Mouse (Mus musculus) midbrain, embryonic 16.5 days (tissue): ENCODE results near the gene Sox10. TPM values are rescaled to one million over a fixed set of nuclear protein-coding genes. Genes with fewer than 3 reads are reported as not detected.
A peak's percentile ranks its signal among the peaks of the same experiment; 100 is the strongest.

Experiments
- ATAC-seq: fragments of 200-750 bp; cut with Nextera tagmentation; 2 replicates; pipeline ENCODE4 v1.8.0; 2017; ENCODE audit warnings: moderate TSS enrichment
- H3K27ac ChIP-seq: fragments of 300-500 bp; sonication (generic); 2 replicates; pipeline ENCODE4 v1.5.1; 2014; ENCODE audit warnings: mild to moderate bottlenecking, low read length, mixed read lengths
- H3K27me3 ChIP-seq: fragments of 300-500 bp; sonication (generic); 2 replicates; pipeline ENCODE4 v1.6.1; 2014; ENCODE audit warnings: low read depth, low read length, mixed read lengths; ENCODE audit not compliant: control insufficient read depth, insufficient read depth
- H3K36me3 ChIP-seq: fragments of 300-500 bp; sonication (generic); 2 replicates; pipeline ENCODE4 v1.6.1; 2014; ENCODE audit warnings: mild to moderate bottlenecking, low read length, moderate library complexity, mixed read lengths; ENCODE audit not compliant: control insufficient read depth, insufficient read depth
- H3K4me1 ChIP-seq: fragments of 300-500 bp; sonication (generic); 2 replicates; pipeline ENCODE4 v1.6.1; 2014; ENCODE audit warnings: mild to moderate bottlenecking, low read length, mixed read lengths; ENCODE audit not compliant: control insufficient read depth, insufficient read depth
- H3K4me2 ChIP-seq: fragments of 300-500 bp; sonication (generic); 2 replicates; pipeline ENCODE4 v1.6.1; 2014; ENCODE audit warnings: mild to moderate bottlenecking, low read length, mixed read lengths
- H3K4me3 ChIP-seq: fragments of 300-500 bp; sonication (generic); 2 replicates; pipeline ENCODE4 v1.5.1; 2014; ENCODE audit warnings: low read depth, mild to moderate bottlenecking, low read length, moderate library complexity, mixed read lengths
- H3K9ac ChIP-seq: fragments of 300-500 bp; sonication (generic); 2 replicates; pipeline ENCODE4 v1.6.1; 2014; ENCODE audit warnings: low read depth, low read length, mixed read lengths
- H3K9me3 ChIP-seq: fragments of 300-500 bp; sonication (generic); replicated peaks from 2 replicates; pipeline ENCODE4 v1.6.1; 2014; ENCODE audit warnings: mild to moderate bottlenecking, low read length, mixed read lengths; ENCODE audit not compliant: control insufficient read depth, poor library complexity, severe bottlenecking
- WGBS: fragments of 180-500 bp; shearing (Covaris S2); extraction: QIAGEN DNeasy Blood & Tissue Kit; methylation state at CpG from one replicate; pipeline ENCODE4 v1.1.7; 2014; 5-methylcytosine and 5-hydroxymethylcytosine counted together
- polyA plus RNA-seq: library from polyadenylated mRNA; unstranded; fragments of >200 nt; fragmentation: Nextera tagmentation; extraction: Ambion mirVana; gene quantifications from 2 replicates; pipeline ENCODE4 v1.2.1, GENCODE M21; 2015

Sox10 gene
- polyA plus RNA-seq, result 3.0 and 3.8 TPM in 2 replicates

DNA sequence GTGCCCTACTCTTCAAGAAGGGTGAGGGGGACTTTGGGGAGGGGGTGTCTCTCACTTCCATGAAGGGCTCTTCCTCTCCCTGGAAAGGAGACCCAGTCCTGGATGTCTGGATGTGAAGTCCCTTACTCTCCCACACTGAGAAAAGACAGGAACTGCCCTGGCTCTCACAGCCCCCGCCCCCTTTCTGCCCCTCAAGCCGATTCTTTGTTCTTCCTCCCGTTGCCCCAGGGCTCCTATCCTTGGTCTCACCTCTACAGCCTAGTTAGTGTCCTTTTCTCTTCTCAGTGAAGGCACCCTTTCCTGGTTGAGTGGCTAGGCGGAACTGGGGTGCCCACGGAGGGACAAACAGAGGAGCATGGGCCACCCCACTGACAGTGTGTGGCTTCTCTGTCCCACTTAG is at the start of gene Sox10:
Gene Sox10, minus strand, starts transcription at position 101 of the 400 bp plus-strand sequence.
- no peak for ATAC-seq
- peak within 1 kb of the TSS; percentile 39; the same call in 1 of the 2 replicates for H3K27ac ChIP-seq
- no peak within 1 kb of the TSS for H3K4me2 ChIP-seq
- H3K9me3 ChIP-seq, result no peaks in the 10 kb centered on the region
- H3K4me3 ChIP-seq, result no peak within 1 kb of the TSS; the same call in 1 of the 2 replicates
- H3K4me1 ChIP-seq, result no peaks in the 10 kb centered on the region; the same call in 1 of the 2 replicates
- H3K36me3 ChIP-seq, result no peaks in the 10 kb centered on the region
- H3K27me3 ChIP-seq, result peaks cover 34% of the 10 kb centered on the region
- 49% methylated on average over 5 of the region's 5 CpGs for WGBS
- H3K9ac ChIP-seq, result no peak within 1 kb of the TSS; the same call in 1 of the 2 replicates

GRCm38 (mm10) chr15:79213591-79213990 is 48.6 kb upstream of the Sox10 start:
- no peak overlapping the region for H3K9ac ChIP-seq
- H3K27ac ChIP-seq, result no peak overlapping the region
- H3K4me2 ChIP-seq, result no peak overlapping the region
- H3K27me3 ChIP-seq, result no peaks in the 10 kb centered on the region
- H3K4me1 ChIP-seq, result no peaks in the 10 kb centered on the region
- no peak for ATAC-seq
- H3K4me3 ChIP-seq, result no peak overlapping the region
- WGBS, result 73% methylated on average over 6 of the region's 6 CpGs
- H3K9me3 ChIP-seq, result no peaks in the 10 kb centered on the region
- H3K36me3 ChIP-seq, result no peaks in the 10 kb centered on the region

GRCm38 (mm10) chr15:79212750-79213446 is 47.9 kb upstream of the Sox10 start:
- H3K9ac ChIP-seq, result no peak overlapping the region
- no peaks in the 10 kb centered on the region for H3K4me1 ChIP-seq
- H3K36me3 ChIP-seq, result no peaks in the 10 kb centered on the region
- H3K4me2 ChIP-seq, result no peak overlapping the region
- H3K9me3 ChIP-seq, result no peaks in the 10 kb centered on the region
- 88% methylated on average over 26 of the region's 26 CpGs for WGBS
- H3K27me3 ChIP-seq, result no peaks in the 10 kb centered on the region
- no peak for ATAC-seq
- no peak overlapping the region for H3K4me3 ChIP-seq
- H3K27ac ChIP-seq, result no peak overlapping the region

- H3K9ac ChIP-seq, result no peak overlapping the region
- no peaks in the 10 kb centered on the region for H3K36me3 ChIP-seq
- no peak for ATAC-seq
- WGBS, result 79% methylated on average over 2 of the region's 2 CpGs
- H3K9me3 ChIP-seq, result no peaks in the 10 kb centered on the region
- H3K4me1 ChIP-seq, result no peaks in the 10 kb centered on the region
- no peak overlapping the region for H3K4me3 ChIP-seq
- H3K27me3 ChIP-seq, result no peaks in the 10 kb centered on the region
- H3K4me2 ChIP-seq, result no peak overlapping the region
- no peak overlapping the region for H3K27ac ChIP-seq
Observed at GRCm38 (mm10) chr15:79210357-79210756, 45.3 kb upstream of the Sox10 start.

GRCm38 (mm10) chr15:79208758-79209439 is 43.9 kb upstream of the Sox10 start:
- 71% methylated on average over 27 of the region's 27 CpGs for WGBS
- Histone ChIP-seq H3K4me1 (no peaks in the 10 kb centered on the region), H3K27me3 (no peaks in the 10 kb centered on the region), H3K4me3 (no peak overlapping the region), H3K36me3 (no peaks in the 10 kb centered on the region), H3K27ac (no peak overlapping the region), H3K9me3 (no peaks in the 10 kb centered on the region), H3K9ac (no peak overlapping the region), H3K4me2 (no peak overlapping the region)
- ATAC-seq, result no peak

GRCm38 (mm10) chr15:79208211-79208610 is 43.2 kb upstream of the Sox10 start:
- no peak overlapping the region for H3K4me2 ChIP-seq
- 81% methylated on average over 6 of the region's 6 CpGs for WGBS
- no peak for ATAC-seq

DNA sequence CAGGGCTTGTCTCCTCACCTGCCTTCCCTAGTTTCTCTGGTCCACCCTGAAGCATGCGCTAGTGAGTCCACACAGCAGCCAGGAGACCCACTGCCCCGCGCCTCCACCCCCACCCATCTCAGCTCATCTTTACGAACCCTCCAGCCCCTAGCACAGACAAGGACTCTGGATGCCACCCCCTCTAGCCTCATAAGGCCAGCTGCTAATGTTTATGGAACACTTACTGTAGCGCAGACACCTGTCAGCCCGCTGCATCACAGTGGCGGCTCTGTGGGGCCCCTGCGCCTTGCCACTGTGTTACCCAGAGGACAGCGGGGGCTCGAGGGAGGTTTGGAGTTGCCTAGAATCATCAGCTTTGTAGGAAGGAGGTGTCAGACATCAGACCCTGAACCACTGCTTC is 37.5 kb upstream of the Sox10 start:
- WGBS, result 34% methylated on average over 10 of the region's 10 CpGs
- H3K27ac ChIP-seq, result no peak overlapping the region
- H3K27me3 ChIP-seq, result no peaks in the 10 kb centered on the region
- H3K4me2 ChIP-seq, result no peak overlapping the region
- no peaks in the 10 kb centered on the region for H3K36me3 ChIP-seq
- H3K4me1 ChIP-seq, result peaks cover 8% of the 10 kb centered on the region
- no peaks in the 10 kb centered on the region for H3K9me3 ChIP-seq
- H3K9ac ChIP-seq, result no peak overlapping the region
- ATAC-seq, result 0 out of 2 replicates have a peak, but pooled peaks have one; percentile 20
- no peak overlapping the region for H3K4me3 ChIP-seq

More at GRCm38 (mm10) chr15:79208211-79208610, 43.2 kb upstream of the Sox10 start:
- H3K27ac ChIP-seq, result no peak overlapping the region
- H3K9ac ChIP-seq, result no peak overlapping the region
- H3K9me3 ChIP-seq, result no peaks in the 10 kb centered on the region
- no peaks in the 10 kb centered on the region for H3K36me3 ChIP-seq
- no peaks in the 10 kb centered on the region for H3K27me3 ChIP-seq
- no peaks in the 10 kb centered on the region for H3K4me1 ChIP-seq
- H3K4me3 ChIP-seq, result no peak overlapping the region

DNA sequence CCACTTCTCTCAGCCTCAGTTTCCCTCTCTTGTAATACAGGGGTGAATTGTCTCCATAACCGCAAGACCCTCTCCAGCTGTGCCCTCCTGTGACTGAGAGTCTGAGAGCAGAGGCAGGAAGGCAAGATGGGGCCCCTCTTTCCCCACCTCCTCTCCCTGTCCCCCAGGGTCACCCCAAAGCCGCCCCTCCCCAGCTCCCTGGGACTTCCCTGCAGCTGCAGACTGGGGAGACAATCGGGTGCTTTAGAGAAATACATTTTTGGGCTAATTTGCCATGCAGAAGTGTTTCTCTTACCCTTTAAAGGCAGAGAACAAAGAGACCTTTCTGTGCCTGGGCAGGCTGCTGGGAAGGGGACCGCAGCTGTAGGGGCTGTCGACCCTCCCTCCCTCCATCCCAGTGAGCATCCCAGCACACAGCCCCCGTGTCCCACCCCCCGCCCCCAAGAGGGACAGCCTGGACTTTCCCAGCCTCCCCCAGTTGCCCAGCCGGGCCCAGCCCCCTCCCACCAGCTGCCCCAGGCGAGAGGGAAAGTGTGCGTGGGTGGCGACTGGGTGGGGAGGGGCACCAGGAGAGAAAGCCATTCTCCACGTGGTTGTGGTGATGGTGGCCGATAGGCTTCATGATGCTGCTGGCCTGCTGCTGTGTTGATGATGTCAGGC is 36.6 kb upstream of the Sox10 start:
- no peak overlapping the region for H3K27ac ChIP-seq
- no peaks in the 10 kb centered on the region for H3K9me3 ChIP-seq
- no peak overlapping the region for H3K4me3 ChIP-seq
- H3K4me2 ChIP-seq, result peak overlapping the region; percentile 10; the same call in 1 of the 2 replicates
- 10% methylated on average over 13 of the region's 13 CpGs for WGBS
- no peaks in the 10 kb centered on the region for H3K36me3 ChIP-seq
- peak; percentile 37; the same call in 1 of the 2 replicates for ATAC-seq
- H3K9ac ChIP-seq, result peak overlapping the region; percentile 22; the same call in 1 of the 2 replicates
- no peaks in the 10 kb centered on the region for H3K27me3 ChIP-seq
- H3K4me1 ChIP-seq, result peaks cover 8% of the 10 kb centered on the region
